Mouse (Mus musculus): ENCODE measurements around the gene Mblac2.

DNA sequence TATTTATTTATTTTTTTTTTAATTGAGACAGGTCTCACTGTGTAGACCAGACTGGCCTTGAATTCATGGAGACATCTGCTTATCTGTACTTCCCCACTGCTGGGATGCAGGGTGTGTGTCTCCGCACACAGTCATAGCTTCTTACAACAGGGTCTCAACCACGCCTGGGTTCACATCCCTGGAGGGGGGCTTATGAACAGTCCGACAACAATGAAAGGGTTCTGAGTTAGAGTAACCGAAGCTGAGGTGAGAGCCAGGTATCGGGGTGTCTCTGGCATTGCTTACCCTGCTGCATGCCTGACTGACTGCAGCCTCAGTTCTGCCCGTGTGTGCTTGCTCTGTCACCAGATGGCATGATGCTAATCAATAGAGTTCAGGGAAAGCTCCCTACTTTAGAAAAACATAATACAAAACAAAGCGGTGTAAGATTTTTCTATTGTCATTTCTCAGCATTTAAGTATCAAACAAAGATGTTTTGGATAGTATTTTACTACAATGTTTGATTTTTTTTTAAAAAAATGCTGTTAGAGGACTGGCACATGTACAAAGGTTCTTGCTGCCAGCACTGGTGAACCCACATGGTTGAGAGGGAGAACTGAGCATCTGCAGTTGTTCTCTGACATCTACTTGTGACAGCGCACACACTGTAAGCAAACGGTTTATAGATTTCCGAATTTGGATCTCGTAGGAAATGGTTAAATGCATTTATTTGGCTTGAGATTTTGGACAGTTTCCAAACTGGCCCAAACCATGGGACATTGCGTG, 47.4 kb upstream of the Mblac2 start:
- TF ChIP-seq POLR2A (IDR thresholded peaks at IDR 0.05; ENCODE audit: insufficient read length, low read depth) = no peak
- TF ChIP-seq MYOD1 (IDR thresholded peaks at IDR 0.05; ENCODE audit: control insufficient read depth in 1 of 3, insufficient read length in 2 of 3, low read depth in 2 of 3) = no peak
- TF ChIP-seq MAX (IDR thresholded peaks at IDR 0.05; ENCODE audit: low read depth) = no peak
- TF ChIP-seq E2F4 (IDR thresholded peaks at IDR 0.05; ENCODE audit: insufficient read depth) = no peak
- no peak for TF ChIP-seq SRF (IDR thresholded peaks at IDR 0.05; ENCODE audit: control insufficient read depth, insufficient read length, low read depth)
